Mouse (Mus musculus): ENCODE data around the gene Bid.
"Not testable (repeated sequence)": the region's sequence is repeated elsewhere in the genome, so short reads cannot be mapped to it uniquely, and the experiment has no call there.

The Bid gene

DNA sequence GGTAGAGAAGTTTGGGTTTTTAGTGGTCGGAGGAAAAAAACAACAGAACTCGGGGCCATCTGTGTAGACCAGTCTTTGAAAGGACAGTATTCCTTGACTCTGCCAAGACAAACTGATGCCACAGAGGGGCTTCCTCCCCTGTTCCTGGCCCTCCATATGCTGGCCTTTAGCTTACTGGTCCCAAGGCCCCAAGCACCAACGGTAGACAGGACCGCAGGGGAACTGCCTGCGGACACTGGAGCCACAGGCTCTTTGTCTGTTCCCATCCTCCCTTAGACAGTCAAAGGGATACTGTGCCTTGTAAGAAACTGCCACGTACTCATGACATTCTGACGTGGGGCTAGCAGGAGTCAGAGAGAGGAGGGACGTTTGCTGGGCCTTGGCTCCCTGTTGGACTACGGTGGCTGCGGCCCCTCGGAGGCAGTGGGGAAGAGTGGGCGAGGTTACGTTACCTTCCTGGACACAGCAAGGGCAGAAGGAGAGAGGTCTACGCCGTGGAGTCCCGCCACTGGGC is 20.5 kb upstream of the Bid start:
- no peak for DNase-seq (ENCODE audit: low spot score in 2 of 2)

DNA sequence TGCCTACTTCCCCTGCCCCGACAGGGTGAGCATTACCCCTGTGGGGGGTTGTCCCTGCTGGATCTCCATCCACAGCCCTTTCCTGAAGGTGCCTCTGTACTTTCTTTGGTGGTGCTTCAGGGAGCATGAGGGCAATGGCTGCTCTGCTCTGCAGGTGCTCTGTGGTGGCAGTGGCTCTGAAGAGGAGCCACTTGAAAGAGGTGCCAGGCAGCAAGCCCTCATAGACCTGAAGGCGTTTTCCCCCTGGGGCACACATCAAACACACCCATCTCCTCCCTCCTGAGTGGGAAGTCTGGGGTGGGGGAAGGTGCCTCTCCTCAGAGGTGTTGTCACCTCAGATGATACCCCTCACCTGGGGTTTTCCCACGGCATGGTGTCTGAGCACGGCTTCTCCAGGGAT is 17.5 kb upstream of the Bid start:
- no peak for DNase-seq (ENCODE audit: low spot score in 2 of 2)

DNA sequence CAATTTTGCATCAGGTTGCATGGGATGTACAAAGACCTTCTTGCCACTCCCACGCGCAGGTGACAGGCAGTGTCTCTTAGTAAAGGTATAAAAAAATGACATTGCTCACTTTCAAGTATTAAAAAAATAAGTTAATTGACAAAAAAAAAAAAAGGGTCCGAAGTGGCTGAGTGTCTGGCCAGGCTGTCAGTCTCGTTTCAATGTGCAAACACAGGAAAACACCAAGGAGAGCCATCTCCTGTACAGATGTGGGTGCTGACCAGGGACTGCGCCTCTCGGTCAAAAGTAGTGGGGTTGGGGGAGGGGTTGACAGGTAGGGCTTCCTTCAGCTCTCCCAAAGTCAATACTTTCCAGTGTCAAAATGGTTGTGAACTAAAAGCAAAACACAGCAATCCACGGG is 17.0 kb upstream of the Bid start:
- DNase-seq (ENCODE audit: low spot score in 2 of 2), result no peak

DNA sequence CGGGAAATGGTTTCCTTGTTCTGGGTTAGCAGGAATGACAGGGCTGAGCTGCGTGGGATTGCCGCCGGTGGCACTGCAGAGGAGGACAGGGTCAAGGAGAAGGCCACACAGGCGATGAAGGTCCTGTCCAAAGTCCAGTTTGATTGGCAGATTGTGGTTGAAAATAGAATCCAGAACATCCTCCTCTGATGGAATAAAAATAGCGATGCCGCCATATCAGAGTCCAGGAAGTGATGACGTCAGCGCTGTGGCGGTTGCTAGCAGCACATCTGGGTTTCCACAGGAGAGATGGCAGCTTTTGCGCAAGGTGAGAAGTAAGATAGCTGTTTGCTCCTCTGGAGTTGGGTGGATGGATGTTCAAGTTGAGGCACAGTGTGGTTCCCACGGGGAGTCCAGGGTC is 15.9 kb upstream of the Bid start:
- DNase-seq (ENCODE audit: low spot score in 2 of 2), result no peak

DNA sequence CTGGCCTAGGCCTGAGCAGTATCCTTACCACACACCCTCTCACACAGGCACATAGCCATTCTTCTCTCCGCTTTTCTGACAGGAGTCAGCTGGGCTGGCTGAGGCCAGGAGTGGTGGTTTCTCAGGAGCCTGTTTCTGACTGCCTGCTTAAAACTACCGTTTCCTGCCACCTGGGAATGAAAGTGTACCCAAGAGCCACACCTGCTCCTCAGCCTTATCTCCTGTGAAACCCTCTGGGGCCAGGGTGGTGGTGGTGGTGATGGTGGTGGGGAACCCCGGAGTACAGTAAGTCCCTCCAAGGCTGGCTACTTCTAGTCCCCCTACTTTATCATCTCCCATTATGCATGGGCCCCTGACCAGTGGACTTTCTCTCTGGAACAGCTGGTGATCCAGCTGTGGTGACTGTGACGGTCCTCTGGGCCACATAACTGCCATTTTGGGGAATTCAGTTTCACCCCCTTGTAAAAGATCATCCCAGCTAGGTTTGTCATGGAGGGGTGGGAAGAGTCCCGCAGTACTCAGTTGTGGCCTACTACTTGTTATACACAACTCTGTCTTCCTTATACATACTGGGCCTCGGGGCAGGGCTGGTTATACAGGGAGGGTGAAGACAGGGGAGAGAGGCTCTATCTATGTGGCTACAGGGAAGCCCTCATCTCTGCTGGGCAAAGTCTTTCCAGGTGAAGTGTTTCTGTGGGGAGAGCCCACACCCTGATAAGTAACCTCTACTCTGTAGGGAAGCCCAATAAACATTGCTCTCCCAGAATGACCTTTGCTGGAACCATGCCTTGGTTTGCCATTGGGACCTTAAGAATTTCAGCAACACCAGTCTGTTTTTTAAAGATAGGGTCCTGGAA is 14.0 kb upstream of the Bid start:
- DNase-seq (ENCODE audit: low spot score in 2 of 2), result no peak

DNA sequence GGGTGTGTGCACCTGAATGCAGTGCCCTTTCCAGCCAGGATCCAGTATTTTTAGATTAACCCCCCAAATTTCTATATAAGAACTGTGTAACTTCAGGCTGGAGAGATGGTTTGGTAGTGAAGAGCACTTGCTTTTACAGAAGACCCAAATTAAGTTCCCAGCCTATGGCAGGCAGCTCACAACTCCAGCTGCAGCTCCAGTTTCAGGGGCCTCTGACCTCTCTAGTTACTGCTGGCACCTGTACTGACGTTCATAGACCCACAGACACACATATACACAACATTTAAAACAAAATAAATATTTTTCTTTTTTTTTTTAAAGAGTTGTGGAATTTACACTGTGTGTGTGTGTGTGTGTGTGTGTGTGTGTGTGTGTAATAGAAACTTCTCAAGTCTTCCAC is 12.8 kb upstream of the Bid start:
- DNase-seq (ENCODE audit: low spot score in 2 of 2), result no peak

DNA sequence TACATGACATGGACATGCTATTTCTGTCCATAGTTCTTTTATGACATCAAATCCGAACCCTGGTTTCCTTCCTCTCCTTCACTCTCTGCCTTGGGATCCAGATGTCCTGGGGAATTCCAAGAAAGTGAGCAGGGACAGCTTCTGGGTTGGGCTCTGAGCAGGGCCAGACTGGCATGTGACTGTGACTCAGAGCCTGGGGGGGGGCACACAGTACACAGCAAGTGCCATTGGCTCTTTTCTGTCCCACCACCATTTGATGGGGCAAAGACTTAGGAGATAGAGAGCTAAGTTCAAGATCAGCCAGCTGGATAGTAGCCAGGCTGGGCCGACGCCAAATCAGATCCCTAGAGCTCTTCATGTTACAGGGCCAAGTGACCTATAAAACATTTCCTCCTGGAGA is 11.1 kb upstream of the Bid start:
- no peak for DNase-seq (ENCODE audit: low spot score in 2 of 2)

DNA sequence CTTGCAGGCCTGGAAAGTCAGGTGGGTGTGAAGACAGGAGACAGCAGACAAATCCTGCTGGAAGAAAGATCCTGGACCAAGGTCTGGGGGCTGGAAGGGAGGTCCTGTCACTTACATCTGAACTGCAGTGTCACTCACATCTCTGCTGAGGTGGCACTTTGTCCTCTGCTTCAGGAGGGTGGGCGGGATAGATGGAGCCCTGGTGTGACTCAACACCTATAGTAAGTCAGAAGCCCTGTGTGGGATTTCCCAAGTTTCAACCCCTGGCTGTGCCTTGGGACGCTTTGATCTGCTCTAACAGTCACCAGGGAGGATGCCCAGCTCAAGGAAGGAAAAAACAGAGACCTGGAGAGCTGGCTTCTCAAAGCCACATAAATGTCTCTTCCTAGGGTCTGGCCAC is 10.2 kb upstream of the Bid start:
- no peak for DNase-seq (ENCODE audit: low spot score in 2 of 2)

DNA sequence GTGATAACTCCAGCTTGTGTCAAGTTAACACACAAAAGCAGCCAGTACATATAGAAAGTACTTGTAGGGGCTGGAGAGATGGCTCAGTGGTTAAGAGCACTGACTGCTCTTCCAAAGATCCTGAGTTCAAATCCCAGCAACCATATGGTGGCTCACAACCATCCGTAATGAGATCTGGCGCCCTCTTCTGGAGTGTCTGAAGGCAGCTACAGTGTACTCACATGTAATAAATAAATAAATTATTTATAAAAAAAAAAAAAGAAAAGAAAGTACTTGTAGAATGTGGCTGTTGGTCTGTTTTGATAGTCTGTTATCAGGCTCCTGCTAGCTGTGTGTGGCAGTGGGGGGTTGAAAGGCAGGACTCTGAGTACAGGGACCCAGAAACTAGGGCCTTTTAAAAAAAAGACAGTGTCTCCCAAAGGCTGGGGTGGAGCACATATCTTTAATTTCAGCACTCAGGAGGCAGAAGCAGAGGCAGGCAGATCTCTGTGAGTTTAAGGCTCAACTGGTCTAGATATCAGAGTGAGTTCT is 8.2 kb upstream of the Bid start:
- DNase-seq (ENCODE audit: low spot score in 2 of 2), result not testable (repeated sequence)

DNA sequence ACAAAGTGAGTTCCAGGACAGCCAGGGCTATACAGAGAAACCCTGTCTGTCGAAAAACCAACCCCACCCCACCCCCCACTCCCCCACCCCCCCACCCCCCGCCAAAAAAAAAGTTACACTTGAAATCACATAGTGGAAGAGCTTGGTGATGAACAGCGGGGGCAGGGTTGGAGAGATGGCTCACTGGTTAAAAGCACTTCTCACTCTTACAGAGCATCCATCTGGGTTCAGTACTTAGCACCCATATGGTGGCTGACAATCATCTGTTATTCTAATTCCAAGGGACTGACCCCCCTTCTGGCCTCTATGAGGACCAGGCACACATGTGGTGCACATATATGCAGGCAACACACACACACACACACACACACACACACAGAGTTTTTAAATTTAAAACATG is 1.3 kb upstream of the Bid start:
- DNase-seq (ENCODE audit: low spot score in 2 of 2), result no peak

DNA sequence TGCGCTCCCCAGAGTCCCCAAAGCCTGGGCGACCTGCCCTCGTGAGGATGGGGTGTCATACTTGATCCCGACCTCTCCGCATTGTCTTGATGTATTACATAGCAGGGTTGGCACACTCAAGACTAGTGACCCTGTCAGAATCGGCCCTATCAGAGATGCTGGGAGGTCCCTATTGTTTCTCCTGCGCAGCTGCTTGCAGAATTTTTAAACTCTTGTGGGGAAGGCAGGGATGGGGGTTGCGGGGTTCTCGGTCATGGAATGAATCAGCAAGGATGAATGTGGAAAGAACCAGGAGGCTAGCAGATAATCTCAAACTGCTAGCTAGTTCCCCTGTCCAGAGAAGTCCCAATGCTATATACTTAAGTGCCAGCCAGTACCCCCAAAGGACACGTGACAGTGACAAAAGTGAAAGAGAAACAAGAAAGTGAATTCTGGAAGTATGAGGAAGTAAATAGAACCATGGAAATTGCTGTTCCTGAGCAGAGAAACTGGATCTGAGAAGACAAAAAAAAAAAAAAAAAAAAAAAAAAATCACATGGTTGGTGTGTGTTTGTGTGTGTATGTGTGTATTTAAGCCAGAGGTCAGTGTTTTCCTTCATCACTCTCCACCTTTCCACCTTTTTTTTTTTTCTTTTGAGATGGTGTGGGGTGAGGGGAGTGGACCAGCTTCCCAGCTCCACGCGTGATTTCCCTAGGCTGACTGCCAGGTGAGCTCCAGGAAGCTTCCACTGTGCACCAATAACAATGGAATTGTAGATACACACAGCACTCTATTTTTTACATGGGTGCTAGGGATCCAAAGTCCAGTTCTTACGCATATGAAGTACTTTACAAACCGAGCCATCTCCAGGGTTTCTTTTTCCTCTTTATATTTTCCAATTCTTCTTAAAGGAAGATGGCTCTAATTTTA is 574 bp upstream of the Bid start:
- not testable (repeated sequence) for DNase-seq (ENCODE audit: low spot score in 2 of 2)

DNA sequence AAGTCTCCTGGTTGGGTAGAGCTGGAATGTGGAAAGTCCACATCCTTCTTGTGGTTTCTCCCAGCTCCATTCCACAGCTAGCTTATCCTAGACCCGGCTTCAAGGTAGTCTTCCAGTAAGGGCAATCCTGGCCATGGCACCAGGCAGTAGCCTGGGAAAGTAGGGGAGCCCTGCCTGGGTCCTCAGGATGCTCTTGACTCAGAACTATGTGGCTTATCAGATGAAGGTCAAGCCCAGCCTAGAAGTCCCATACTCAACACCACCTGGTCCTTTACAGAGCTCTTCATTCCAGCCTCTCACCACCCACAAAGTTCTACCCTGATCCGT is 1.0 kb downstream of the Bid start:
- no peak for DNase-seq (ENCODE audit: low spot score in 2 of 2)

DNA sequence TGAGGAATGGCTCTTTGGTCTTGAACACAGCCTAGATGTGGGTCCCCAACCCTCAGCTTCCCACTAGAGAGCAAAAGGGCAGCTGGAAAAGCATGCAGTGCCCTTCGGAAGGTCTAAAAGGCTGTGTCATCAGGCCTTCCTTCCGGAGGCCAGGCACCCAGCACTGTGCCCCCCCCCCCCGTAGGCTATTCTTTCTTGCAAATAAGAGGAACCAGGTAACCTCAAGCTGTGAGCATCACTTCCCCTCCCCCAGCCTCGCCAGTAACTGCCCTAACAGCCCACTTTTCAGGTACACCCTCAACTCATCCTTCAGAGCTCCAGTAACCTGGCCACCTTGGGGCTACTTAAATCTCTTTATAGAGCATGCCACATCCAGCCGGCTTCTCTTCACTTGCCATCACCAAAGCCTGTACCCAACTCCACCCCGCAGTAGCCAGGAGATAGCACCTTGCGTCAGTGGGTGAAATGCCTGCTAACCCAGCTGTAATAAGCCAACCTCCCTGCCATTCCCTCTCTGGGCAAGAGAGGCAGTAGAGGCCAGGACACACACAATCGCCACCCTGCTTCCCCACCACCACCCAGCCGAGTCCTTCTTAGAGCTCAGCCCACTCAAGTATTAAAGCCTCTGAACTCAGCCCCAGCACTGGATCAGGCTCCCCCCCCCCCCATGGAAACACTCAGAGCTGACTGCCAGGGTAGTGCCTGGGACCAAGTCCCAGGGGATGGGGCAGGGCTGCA is 1.6 kb downstream of the Bid start:
- no peak for DNase-seq (ENCODE audit: low spot score in 2 of 2)

DNA sequence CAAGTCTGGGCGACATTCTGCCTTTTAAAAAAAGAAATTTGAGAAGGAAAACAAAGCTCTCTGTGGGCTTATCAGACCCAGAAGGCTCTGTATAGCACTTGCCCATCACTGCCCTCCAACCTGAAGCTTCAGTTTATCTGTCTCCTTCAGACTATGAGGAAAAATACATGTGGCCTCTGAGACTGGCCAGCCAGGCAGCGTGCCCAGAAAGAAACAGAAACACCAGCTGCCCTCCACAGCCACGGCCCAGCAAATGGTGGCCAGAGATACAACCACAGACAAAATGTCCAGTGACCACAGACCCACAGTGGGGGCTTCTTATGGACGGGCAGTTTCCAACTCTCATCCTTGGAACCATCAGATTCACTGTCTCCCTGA is 2.1 kb downstream of the Bid start:
- DNase-seq (ENCODE audit: low spot score in 2 of 2), result no peak

DNA sequence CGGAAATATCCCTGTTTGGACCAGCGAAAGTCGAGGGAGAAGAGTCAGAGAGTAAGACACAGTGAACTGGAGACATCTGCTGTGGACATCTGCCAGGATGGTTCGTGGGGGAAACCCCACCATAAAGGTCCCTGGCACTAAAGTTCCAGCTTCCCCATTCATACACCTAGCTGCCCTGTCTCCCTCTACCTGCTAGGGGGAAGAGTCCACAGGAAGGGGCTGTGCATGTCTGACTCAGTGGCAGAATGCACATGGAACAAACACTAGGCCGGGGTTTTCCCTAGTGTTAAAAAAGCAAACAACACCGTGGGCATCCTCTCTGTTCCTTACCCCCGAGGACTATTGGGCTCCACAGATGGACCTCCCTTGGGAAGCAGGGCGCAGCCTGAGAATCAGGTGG is 2.9 kb downstream of the Bid start:
- no peak for DNase-seq (ENCODE audit: low spot score in 2 of 2)

DNA sequence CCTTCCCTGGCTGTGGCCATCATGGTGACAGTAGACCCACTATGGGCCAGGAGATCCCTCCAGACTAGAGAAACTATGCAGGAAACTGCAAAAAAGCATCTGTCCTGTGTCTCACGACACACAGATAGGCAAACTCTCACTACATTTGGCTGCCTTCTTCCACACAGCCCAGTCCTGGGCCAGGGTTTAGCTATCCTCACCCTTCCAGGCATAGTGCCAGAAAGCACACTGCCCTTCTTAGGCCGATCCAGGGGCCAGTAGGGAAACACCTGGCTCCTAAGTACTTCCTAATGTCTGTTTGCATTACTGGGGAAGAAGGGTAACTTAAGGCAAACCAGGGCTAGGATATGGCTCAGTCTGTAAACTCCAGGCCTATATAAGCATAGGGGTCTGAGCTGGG is 3.7 kb downstream of the Bid start:
- no peak for DNase-seq (ENCODE audit: low spot score in 2 of 2)

DNA sequence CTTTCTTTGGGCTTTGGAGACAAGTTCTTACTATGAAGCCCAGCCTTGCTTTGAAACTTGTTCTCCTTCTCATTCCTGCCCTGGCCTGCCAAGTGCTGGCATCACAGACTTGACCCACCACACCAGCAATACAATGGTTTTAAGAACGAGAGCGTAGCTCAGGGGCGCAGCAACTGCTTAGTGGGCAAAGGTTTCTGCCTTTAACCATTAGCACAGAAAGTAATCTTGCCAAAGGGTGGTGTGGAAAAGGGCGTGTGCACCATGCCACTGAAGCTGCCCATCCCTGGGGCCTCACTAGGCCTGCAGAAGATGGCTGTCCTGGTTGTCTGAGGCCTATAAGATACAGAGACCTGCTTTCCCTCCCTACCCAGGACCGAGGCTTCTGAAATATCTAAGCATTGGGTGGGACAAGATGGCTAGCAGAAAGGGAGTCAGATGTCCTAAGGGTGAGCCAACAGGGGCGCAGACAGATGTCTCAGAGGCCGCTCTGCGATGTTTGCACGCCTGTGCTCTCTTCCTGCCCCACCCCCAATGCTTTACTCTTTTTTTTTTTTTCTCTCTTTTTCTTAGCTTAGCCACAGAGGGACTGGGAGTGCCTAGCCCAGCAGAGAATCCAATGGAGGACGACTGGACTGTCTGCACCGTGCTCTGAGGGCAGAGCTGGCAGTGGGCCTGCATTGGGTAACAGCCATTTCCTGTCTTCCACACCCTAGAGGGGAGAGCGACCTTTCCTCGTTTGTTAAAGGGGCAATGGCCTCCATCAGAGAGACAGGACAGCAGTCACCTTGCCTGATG is 5.2 kb downstream of the Bid start:
- DNase-seq (ENCODE audit: low spot score in 2 of 2), result no peak

DNA sequence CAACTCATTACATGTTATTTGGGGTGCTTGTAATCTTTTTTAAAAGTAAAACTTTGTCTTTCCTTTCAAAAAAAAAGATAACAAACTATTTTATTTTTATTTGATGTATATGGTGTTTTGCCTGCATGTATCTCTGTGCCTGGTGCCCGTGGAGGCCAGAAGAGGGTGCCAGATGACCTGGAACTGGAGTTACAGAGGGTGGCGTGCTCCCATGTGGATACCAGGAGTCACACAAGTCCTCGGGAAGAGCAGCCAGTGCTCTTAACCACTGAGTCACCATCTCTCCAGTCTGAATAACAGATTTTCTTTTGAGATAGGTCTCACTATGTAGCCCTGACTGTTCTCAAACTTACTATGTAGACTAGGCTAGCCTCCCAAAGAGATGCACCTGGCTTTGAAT is 7.2 kb downstream of the Bid start:
- DNase-seq (ENCODE audit: low spot score in 2 of 2), result no peak

DNA sequence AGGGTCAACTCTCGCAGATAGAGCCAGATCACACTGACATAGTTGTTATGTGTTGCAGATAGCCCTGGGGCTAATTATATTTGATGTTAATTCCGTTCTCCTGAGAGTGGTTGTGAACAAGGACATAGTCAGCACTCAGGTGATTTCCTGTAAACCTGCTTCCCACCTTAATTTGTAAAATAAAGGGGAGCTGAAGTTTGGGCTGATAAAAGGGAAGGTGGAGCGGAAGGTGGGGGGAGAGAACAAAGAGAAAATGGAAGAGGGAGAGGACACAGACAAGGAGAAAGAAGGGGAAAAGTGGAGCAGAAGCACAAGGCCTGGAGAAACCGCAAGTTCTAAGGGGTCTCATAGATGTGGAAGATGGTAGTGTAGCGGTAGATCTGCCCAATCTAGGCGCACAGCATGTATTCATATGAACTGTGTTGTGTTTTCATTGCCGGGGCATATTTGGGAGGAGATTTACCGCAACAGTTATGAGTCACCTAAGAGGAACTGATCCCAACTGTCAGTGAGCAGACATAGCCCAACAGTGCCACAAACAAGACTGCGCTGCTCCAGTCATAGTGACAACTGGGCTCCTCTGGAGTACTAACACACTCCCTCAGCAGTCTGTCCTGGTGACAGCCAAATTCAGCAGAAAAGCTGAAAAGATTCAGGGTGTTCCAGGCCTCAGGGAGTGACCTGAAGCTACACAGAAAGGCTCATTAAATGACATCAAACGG is 8.6 kb downstream of the Bid start:
- DNase-seq (ENCODE audit: low spot score in 2 of 2), result not testable (repeated sequence)

DNA sequence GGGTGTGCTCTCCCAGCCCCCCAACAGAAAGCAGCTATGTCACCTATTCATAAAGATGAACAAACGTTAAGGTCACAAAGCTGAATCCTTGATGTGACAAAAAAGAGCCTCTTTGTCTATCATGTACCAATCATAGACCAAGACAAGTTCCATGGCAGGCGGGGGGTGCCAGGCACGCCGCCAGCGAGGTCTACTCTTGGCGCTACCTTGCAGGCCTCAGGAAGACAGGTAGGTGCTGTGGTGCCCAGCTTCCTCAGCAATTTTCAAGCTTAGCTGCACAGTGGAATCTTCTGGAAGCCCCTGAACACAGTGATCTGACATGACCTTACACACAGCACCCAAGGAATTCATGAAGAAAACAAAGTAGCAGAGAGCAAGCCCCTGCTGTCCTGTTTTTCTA is 10.1 kb downstream of the Bid start:
- no peak for DNase-seq (ENCODE audit: low spot score in 2 of 2)

DNA sequence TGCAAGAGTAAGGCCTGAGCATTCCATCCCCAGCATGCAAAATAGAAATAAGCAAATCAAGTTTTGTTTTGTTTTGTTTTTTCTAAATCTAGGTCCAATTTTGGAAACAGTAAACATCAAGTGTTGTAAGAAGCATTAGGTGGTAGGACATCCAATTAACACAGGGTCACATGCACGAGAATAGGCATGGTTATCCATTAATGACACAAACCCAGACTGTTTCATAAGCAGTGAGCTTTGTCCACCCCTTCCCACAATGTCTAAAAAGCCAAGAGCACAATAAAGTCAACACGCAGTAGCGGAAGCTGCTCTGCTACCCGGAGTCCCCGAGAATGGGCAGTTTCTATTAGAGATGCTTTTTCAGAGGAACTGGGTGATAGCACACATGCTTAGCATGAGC is 11.5 kb downstream of the Bid start:
- no peak for DNase-seq (ENCODE audit: low spot score in 2 of 2)
